Mouse (Mus musculus) heart, adult 18-20 months (tissue): ENCODE results near the gene Bnip1. TPM values are rescaled to one million over a fixed set of nuclear protein-coding genes. Genes with fewer than 3 reads are reported as not detected.

Source experiments
- DNase-seq, 2 experiments: peaks; one replicate each; pipeline ENCODE4 v3.0.0; 2021 to 2022; ENCODE audit warnings: mixed read lengths in 1 of 2
- total RNA-seq, 2 experiments: library from RNA; stranded (reverse); gene quantifications; 2 replicates each; pipeline ENCODE4 v1.2.3; 2021

The Bnip1 gene
- total RNA-seq, 2 experiments from 2014 or later, result 28.5 to 30.0 TPM

DNA sequence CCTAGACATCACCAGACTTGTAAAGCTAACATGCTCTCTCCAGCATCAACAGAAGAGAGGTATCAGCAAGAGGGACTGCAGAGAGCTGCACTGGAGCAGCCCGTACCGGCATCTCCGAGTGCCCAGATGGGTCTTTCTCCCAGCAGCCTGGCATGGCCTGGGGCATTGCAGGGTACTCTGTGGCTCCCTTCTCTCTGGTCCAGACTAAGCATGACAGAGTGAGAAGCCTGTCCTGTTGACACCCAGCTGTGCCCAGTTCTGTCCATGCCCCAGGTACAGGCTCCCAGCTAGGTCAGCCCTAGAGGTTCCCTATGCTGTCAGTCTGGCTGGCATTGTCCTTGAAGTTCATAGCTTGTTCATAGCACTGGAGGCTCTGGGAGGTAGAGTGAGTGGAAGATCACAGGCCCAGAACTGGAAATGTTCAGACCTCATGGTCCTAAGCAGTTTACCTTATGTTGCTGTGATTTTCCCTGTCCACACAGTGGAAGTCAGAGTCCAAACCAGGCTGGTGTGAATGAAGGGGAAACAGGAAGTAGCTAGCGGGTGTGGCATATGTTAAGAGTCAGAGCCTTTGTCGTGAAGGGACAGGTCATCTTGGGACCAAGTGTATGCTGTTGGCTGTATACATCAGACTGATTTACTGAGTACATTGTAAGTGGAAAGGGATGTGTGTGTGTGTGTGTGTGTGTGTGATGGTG lies 12.4 kb downstream of the Bnip1 start:
- DNase-seq, result no peak

DNA sequence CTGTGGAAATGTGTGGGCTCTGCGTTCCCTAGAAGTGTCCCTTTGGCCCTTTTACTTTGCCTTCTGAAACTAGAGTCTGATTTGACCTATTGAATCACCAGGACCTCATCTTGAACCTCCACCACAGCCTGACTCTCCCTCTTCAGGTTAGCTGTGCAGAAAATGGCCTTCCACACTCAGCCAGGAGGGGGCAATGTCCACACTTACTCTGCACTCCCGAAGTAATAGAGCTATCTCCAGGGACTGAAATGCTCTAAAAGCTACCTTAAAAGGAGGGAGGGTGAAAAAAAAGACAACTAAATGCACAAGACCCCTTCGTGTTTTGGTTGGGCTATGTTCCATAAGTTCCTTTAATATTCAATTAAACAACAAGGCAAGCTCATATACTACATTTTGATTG lies 13.9 kb downstream of the Bnip1 start:
- peak; percentile 54 to 78 for DNase-seq

DNA sequence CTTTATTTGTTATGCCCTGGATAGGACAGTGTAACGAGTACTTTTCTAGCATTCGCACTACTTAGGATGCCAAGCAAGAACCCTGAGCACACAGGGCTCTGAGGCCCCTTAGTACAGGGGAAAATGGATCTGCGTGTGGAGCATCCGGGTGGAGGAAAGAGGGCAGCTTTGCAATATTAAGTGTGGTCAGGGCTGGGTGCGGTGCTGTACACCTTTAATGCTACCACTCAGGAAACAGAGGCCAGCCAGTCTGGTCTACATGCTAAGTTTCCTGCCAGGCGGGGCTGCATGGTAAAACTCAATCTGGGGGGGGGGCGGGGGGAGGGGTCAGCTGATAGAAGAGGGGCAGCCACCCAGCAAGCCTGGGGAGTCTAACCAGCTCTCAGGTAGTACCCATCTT lies 14.5 kb downstream of the Bnip1 start:
- no peak for DNase-seq

DNA sequence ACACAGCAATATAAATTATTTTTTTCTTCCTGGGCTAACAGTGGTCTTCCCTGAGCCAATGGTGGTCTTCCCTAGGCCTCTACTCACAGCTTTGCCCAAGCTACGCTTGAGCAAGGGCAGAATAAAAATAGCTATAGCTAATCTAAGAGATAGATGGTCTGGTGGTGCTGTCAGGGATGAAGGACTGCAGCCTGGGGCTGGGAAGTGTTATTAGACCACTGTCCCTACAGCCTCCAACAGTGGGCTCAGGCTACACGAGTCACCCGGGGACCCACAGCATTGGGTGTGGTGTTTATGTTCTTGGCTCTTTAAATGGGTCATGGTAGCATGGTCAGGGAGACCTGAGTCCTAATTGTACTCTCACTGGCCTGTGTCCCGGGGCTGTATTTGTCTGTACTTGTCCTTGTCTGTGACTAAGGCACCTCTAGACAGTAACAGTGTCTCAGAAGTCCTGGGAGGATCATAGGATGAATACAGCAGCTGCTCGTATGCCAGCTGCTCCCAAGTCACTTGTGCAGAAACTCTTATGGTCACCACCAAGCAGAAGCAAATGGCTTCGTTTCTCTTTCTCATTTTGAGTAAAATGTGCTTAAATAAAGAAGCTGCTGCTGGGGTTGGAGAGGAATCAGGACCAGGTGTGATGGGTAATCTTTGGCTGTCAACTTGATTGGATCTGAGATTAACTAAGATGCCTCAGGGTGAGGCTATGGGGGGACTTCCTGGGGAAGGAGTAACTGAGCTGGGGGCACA lies 16.7 kb downstream of the Bnip1 start:
- DNase-seq, result no peak

DNA sequence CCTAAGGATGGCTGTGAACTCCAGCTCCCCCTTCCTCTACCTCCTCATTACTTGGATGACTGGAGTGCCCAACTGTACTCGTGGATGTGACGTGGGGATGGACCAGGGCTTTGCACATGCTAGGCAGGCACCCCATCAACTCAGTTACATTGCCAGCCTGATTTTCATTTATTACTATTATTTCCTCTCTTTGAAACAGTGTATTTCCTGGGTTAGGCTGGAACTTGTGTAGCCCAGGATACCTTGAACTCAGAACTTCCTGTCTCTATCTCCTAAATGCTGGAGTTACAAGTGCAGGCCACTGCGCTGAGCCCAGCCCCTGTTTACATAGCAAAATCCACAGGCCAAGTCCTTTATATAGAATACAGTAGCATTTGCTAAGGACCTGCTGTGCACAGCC lies 22.0 kb downstream of the Bnip1 start:
- DNase-seq, result no peak

DNA sequence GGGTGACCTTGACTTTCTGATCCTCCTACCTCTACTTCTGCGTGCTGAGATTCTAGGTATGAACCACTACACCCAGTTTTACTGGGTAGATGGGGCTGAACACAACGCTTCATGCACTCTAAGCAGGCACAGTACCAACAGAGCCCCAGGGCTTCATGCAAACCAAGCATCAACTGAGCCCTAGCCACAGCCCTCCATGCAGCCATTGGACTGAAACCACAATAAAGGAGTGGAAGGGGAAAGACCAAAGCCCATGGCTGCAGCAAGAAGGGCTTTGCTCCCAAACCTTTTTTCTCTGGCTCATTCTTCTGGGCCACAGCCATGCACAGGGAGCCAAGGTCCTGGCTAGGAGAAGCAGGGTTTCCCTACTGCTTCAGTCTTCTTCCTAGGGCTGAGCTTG lies 31.7 kb downstream of the Bnip1 start:
- no peak for DNase-seq

DNA sequence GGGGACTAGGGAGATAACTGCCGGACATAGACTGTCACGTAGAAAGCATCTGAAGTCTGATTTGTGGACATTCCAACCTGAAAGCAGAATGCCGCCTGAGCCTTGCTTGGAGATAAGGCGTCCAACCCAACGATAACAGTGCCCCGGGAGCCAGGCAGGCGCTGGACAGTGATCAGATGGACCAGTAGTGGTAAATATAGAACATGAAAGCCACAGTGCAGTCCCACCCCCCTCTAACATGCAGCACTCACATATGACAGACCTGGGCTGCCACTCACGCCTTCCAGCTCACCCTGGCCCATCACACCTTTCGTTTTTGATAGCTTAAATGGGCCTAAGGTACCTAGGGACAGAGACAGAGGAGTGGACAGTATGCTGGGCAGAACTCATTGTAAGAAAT lies 32.6 kb downstream of the Bnip1 start:
- DNase-seq, result no peak

DNA sequence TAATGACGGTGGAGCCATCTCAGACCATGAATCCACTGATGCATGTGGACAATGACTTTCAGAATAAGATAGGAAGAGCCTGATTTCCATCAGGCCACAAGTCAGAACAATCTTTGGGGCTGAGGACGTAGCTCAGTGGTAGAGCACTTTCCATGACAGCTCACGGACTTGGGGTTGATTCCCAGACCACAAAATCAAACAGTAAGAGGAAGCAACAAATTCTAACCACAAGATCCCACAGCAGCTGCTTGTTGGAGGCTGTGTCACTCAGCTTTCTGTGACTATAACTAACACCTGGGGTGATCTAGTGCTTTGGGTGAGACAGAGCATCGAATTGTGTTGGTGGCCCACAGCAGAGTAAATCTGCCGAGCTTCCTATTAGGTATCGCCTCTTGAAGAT lies 35.9 kb downstream of the Bnip1 start:
- DNase-seq, result no peak

DNA sequence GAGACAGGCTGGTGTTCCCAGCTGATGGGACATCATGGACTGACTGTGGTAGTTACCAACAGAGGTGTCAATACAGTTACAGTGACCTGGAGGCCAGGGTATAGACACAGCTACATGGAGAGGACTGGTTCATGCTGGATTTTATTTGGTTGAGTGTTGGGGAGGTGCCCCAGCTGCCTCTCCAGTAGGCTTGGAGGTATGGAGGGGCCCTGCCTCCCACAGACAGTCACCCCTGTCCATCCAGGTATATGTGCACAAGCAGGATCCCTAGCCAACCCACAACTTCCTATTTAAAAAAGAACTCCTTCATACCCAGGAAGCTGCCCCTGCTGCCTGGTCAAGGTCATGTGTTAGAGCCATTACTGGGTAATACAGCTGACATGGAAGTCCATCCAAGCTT lies 36.9 kb downstream of the Bnip1 start:
- DNase-seq, result no peak

DNA sequence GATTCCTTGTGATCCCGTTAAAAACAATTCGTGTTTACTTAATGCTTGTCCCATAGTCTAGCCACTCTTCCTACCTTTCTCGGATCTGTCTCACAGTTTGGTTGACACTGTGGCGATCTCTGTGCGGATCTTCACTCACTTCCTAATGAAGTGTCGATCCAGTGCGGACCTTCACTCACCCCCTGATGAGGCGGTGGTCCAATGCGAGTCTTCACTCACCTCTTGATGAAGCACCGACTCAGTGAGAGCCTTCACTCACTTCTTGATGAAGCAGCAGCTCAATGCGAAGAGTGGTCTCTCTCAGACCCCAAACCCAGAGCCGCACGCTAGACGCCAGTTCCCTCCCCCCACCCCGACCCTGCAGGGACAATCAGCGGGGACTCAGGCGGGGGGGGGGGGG lies 45.3 kb downstream of the Bnip1 start:
- DNase-seq, result no peak

DNA sequence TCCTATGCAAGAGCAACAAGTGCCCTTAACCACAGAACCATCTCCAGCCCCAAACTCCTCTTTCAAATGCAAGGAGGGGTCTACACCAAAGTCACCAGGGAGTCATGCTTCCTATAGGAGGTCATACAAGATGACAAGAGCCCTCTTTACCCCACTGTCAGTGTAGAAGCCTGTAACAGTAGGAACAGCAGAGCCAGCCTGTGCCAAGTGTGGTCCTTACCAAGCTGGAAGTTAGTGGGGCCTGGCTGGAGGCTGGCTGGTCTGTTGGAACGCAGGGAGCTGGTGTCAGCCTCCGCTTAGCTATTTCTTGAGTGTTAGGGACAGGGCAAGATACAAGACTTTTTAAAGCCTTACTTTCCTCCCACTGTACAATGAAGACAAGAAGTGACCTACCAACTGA lies 52.9 kb downstream of the Bnip1 start:
- DNase-seq, result no peak

DNA sequence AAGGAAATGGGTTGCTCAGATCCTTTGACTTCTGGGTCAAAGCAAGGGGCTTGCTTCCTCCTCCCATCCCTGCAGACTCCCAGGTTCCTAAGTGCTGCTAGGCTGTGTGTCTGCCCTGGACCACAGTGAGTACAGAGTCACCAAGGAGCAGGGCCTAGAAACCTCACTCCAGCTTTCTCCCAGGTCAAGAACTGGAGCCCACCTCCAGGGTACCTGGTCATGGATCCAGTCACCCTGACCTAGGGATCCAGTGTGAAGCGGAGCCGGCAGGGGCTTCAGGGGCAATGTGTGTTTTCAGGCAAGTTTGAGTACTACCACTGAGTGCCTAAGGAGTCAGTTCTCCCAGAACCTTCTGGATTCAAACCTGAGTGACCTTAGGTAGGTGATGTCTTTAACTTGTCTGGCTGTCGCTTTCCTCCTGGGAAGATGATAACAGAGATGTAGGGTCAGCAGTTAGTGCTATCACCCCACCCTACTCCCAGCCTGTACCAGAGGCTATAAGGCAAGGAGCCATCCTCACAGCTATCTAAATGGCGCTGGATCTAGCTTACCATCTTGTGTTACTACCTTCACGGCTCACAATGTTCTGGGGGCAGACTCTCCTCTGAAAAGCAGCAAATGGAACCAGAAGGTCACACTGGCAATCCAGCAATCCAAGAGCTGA lies 53.6 kb downstream of the Bnip1 start:
- no peak for DNase-seq

DNA sequence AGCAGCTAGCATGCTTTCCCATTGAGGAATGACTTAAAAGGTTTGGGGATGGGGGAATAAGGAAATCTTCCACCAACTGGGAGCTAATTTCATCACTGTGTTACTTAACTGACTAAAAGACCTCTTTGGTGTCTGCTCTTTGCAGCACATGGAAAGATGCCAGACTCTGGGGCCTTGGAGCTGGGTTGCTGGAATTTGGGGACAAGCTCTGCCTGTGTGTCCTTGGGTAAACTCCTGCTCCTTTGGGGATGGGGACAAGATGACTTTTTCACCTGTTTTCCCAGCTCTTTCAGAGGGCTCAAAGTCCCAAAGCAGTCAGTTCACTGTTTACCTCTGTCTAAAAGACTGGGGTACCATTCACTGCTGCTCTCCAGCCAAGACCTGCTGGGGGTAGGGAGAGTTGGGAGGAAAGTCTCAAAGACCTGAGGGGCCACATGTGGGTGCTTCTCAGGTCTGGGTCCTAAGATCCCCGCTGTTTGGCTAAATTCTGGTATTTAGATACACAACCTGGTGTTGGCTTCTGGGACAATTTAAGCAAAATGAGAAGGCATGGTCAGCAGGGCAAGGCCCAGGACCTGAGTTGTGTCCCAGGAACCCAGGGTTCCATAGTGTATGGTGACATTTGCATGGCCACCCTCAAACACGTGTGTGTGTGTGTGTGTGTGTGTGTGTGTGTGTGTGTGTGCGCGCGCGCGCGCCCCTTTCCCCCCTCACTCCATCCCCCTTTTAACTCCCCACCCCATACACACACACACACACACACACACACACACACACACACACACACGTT lies 54.3 kb downstream of the Bnip1 start:
- DNase-seq, result no peak

DNA sequence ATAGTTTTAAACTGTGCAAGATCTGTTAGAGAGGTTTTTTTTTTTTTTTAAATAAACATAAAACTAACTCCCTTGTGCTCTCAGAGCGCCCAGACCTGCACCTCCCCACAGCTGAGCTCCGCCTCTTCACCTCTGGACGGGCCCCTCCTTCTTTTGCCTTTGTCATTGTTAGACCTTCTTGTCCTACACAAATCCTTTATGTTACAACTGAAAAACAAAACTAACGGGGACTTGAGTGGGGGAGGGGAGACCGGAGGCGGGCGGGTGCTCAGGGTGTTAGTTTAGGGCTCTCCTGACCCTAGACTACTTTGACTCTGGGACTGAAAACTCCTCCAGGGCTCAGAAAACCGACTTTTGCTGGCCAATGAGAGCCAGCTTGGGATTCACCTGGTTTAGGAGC lies 55.1 kb downstream of the Bnip1 start:
- DNase-seq, result peak in 1 of 2 experiments; percentile 33

DNA sequence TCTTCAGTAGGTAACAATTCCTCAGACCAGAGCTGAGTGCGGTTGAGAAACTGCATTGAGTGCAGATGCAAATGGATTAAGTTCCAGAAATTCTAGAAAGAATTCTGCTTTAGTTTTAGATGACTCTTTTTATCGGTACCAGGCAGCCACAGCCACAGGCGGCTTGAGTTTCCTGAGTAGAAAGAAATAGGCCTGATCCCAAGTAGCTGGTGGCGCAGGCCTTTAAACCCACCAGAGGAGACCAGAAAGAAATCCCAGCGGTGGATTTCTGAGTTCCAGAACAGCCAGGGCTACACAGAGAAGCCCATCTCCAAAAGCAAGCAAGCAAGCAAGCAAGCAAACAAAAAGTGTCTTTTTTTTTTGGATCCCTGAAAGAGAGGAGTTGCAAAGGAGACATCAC lies 55.5 kb downstream of the Bnip1 start:
- DNase-seq, result no peak

DNA sequence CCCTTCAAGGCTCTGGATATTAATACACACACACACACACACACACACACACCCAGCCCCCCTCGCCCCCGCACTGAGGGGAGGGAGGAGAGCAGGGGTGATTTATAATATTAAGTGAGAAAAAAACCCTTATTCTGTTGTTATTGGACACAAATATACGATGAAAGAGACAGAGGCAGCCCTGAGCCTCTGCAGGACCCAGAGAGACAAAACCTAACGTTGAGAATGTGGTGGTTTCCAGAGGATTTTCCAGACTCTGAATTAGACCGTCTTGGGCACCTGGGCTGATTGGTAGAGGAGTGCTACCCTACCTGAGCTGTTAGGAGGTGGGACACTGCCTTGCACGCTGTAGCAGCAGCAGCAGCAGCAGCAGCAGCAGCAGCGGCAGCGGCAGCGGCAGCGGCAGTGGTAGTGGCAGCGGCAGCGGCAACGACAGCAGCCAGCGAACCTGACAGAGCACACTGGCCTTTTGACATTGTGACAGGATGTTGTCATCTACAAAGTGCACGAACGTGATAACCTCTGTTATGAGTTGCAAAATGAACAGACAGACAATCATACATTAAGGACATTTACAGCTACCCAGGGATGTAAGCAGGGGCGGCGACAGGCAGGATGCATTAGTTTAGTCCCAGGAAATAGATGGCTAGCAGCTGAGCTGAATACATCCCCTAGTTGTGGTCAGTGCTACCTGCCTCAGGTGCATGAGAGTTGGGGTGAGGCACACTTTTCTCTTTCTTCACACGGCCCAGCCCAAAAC lies 56.1 kb downstream of the Bnip1 start:
- peak in 1 of 2 experiments; percentile 22 for DNase-seq

DNA sequence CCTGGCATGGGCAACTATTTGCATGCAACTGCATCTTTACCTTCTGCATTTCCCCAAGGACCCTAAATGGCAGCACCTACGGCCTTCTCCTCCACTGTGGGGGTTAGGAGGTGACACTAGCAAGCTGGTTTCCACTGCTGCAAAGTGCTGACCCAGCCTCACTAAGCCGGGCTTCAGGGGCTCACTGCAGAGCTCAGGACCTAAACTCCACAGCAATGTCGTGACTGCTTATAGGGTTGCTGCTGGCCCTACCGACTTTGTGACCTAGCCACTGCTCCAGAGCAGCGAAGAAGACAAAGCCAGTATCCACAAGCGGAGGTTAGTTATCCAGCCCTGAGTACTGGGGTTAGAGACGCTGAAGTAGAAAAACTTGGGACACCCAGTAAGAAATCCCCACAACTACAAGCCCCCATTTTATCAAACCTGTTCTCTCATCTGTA lies 56.7 kb downstream of the Bnip1 start:
- no peak for DNase-seq

DNA sequence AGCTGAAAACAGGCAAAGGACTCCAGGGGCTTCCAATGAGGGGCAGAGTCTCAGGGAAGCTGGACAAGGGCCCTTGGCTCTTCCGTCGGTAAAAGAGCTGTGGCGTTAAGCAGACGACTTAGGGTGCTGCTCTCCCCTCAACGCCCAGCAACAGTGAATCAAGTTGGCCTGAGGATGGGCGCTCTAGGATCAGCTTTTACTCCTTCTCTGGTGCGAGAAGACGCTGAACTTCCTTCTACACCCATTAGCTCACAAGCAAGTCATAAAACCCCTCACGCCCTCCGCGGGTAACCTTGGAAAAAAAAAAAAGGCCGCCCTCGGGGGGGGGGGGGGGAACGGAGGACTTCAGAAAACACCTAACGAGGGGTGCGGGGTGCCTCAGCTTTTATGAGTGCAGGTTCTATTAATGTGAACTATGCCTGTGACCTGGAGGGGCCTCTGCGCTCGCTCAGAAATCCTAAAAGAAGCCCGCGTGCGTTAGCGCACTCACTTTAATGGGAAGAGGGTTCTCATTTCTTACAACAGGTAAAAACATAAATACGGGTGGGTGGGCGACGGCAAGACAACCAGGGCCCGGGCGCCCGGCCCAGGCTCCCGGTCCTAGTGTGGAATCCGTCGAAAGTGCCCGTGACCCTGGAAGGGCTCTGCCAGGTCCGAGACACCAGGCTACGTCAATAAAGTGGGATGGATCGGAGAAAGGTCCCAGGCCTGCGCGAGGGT lies 57.5 kb downstream of the Bnip1 start:
- peak in 1 of 2 experiments; percentile 32 for DNase-seq

DNA sequence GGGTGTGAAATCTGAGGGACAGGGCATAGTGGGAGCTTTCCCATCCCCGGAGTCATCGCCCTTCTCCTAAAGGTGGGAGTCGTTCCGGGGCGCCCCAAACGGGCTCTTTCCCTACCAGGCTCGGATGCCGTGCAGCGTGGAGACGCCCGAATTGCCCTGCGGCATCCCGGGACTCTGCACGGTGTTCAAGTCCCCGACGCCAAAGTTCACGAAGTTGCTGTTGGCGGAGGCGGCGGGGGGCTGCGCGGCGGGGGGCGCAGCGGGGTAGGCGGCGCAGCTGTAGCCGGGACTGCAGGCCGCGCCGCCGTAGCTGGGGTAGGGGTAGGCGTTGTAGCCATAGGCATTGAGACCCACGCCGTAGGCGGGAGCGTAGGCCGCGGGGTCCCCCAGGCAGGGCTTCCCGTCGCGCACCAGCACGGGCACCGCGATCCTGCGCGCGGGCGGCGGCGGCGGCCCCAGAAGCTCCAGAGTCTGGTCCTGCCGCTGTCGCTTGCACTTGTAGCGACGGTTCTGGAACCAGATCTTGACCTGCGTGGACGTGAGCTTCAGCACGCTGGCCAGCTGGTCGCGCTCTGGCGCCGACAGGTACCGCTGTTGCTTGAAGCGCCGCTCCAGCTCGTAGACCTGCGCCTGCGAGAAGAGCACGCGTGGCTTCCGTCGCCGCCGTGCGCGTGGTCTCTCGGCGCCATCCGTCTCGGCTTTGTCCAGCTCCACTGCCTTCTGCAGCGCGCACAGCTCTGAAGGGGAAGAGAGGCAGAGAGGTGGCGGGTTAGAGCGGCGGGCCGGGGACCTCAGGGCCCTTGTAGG lies 58.2 kb downstream of the Bnip1 start:
- no peak for DNase-seq
